Comparison of ENCODE assay signal across 1 mouse cellular context in the genomic region with DNA sequence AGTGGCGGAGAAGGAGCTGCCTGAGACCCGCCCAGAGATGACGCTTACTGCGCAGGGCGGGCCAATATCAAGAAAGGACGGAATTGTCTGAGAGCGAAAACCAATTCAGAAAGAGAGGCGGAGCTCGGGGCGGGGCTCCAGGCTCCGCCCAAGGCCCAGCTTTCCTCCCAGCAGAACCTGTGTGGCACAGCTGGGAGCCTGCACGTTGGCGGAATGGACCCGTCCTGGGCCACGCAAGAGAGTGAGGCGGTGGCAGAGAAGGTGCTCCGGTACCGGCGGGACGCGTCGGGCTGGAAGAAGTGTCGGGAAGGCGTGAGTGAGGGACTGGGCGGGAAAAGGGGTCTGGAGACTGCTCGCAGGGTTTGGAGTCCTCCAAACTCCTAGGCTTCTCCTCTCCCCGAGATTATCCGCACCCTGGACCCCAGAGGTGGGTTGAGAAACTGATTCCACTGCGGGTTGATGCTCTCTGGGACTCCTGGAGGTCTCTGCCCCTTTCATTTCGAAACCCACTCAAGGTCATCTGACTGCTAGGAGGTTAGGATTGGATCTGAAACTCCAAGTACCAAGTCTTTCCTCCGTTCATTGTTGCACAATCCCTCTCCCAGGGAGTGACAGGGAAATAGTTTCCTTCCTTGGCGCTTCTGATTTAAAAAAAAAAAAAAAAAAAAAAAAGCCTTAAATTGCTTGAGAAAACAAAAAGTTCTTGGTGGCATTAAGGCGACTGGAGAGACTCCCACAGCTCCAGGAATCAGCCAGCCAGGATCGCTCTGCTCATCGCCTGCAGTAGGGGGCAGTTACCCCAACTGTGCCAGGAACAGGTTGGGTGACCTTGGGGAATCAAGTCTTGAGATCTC.
TF ChIP-seq lines count a peak whose summit lies in the region.

A gene (plus strand): TSS at position 132 of the 854 bp plus-strand sequence.

TF ChIP-seq in CH12.LX, 34 proteins besides CTCF, POLR2A, EP300 and RAD21 (continued from another document):
- TF ChIP-seq SIN3A (IDR thresholded peaks at IDR 0.05; ENCODE audit: low read length) (peak; percentile 76), NRF1 (IDR thresholded peaks at IDR 0.05; ENCODE audit: low read depth, low read length) (peak; percentile 81), UBTF (IDR thresholded peaks at IDR 0.05; ENCODE audit: low read depth, low read length) (peak; percentile 68; the same call in 1 of the 2 replicates), RCOR1 (conservative IDR thresholded peaks at IDR 0.05; ENCODE audit: low read depth, low read length) (no peak), BHLHE40 (IDR thresholded peaks at IDR 0.05; ENCODE audit: low read depth, low read length) (peak; percentile 28; the same call in 1 of the 2 replicates), POLR2AphosphoS2 (IDR thresholded peaks at IDR 0.05; ENCODE audit: low read depth, low read length) (peak; percentile 89; the same call in 1 of the 2 replicates), HCFC1 (IDR thresholded peaks at IDR 0.05; ENCODE audit: low read depth, low read length) (peak; percentile 23; the same call in 1 of the 2 replicates), TCF12 (IDR thresholded peaks at IDR 0.05; ENCODE audit: low read depth, low read length) (peak; percentile 90), ZKSCAN1 (IDR thresholded peaks at IDR 0.05; ENCODE audit: borderline replicate concordance, low read depth, low read length) (no peak), JUN (IDR thresholded peaks at IDR 0.05; ENCODE audit: insufficient read depth, low read depth, low read length) (no peak), IRF4 (IDR thresholded peaks at IDR 0.05; ENCODE audit: low read depth, low read length) (peak; percentile 28; the same call in 1 of the 2 replicates), MXI1 (IDR thresholded peaks at IDR 0.05; ENCODE audit: low read depth, low read length) (peak; percentile 86), KAT2A (IDR thresholded peaks at IDR 0.05; ENCODE audit: insufficient replicate concordance, low read length) (no peak), CHD1 (IDR thresholded peaks at IDR 0.05; ENCODE audit: low read depth, low read length) (no peak), ETS1 (conservative IDR thresholded peaks at IDR 0.05; ENCODE audit: low read depth, low read length) (no peak), MAFK (IDR thresholded peaks at IDR 0.05; ENCODE audit: insufficient replicate concordance, low read length) (no peak), GABPA (IDR thresholded peaks at IDR 0.05; ENCODE audit: insufficient replicate concordance, low read depth, low read length) (no peak), MYC (IDR thresholded peaks at IDR 0.05; ENCODE audit: low read depth, low read length) (no peak), ELF1 (IDR thresholded peaks at IDR 0.05; ENCODE audit: low read depth, low read length) (peak; percentile 32; the same call in 1 of the 2 replicates), SMC3 (IDR thresholded peaks at IDR 0.05; ENCODE audit: low read depth, low read length) (no peak), E2F4 (IDR thresholded peaks at IDR 0.05; ENCODE audit: insufficient replicate concordance, low read depth, low read length) (no peak), ZC3H11A (IDR thresholded peaks at IDR 0.05; ENCODE audit: low read depth, low read length) (no peak), CHD2 (IDR thresholded peaks at IDR 0.05; ENCODE audit: low read length) (0 out of 2 replicates have a peak, but pooled peaks have one; percentile 9), TBP (conservative IDR thresholded peaks at IDR 0.05; ENCODE audit: low read depth, low read length) (peak; percentile 75), MAZ (IDR thresholded peaks at IDR 0.05; ENCODE audit: low read depth, low read length) (no peak), USF2 (conservative IDR thresholded peaks at IDR 0.05; ENCODE audit: low read depth, low read length) (no peak), ZNF384 (IDR thresholded peaks at IDR 0.05; ENCODE audit: low read depth, low read length) (no peak), JUND (conservative IDR thresholded peaks at IDR 0.05; ENCODE audit: low read depth, low read length) (no peak), MEF2A (IDR thresholded peaks at IDR 0.05; ENCODE audit: borderline replicate concordance, low read depth, low read length) (no peak), ZMIZ1 (IDR thresholded peaks at IDR 0.05; ENCODE audit: low read depth, low read length) (peak; percentile 43; the same call in 1 of the 2 replicates), USF1 (IDR thresholded peaks at IDR 0.05; ENCODE audit: low read depth, low read length) (no peak), NELFE (IDR thresholded peaks at IDR 0.05; ENCODE audit: low read depth, low read length) (peak; percentile 91)
